Mouse (Mus musculus): ENCODE results near the gene Ift80.
"Not testable (repeated sequence)": the region's sequence is repeated elsewhere in the genome, so short reads cannot be mapped to it uniquely, and the experiment has no call there.

Gene Ift80

DNA sequence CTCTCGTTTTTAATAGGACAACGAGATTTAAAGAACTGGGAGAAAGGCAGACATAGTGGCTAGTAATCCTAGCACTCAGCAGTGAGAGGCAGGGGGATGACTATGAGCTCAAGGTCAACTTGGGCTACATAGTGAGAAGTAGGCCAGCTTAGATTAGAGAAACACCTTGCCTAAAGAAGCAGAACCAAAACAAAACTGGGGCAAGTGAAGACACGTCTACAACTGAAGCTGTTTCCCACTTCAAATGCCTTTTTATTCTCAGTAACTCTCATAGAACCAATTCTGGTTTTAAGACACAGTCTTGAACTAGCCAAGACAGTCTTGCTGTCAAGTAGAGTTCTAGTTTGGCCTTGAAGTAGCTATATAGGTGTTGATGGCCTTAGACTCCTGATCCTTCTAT is 67.7 kb downstream of the Ift80 start:
- DNase-seq (ENCODE audit: low read depth, low spot score), result no peak

- DNase-seq (ENCODE audit: low read depth, low spot score), result peak; percentile 23
Observed at GRCm38 (mm10) chr3:68935498-68935897, 68.9 kb downstream of the Ift80 start.

DNA sequence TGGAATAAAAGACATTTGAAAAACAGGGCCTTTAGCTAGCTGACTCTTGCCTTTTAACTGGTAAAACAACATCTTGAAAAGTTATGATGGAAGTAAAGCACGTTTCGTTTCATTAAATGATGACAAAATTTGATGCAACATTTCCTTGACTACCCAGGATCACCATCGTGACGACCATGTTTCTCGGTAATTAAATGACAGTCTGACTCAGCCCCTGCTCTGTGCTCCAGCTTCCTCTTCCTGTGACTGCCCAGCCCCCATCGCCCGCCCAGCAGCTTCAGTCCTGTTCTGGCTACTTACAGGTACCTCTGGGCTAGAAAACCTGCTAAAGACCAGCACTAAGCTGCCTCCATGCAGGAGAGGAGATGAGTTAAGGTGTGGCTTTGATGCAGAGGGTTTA is 70.1 kb downstream of the Ift80 start:
- DNase-seq (ENCODE audit: low read depth, low spot score), result no peak

GRCm38 (mm10) chr3:68928619-68929018 is 75.8 kb downstream of the Ift80 start:
- DNase-seq (ENCODE audit: low read depth, low spot score), result no peak

- DNase-seq (ENCODE audit: low read depth, low spot score), result no peak
Observed at GRCm38 (mm10) chr3:68907509-68907908, 96.9 kb downstream of the Ift80 start.

GRCm38 (mm10) chr3:68904902-68905778 is 99.2 kb downstream of the Ift80 start:
- DNase-seq (ENCODE audit: low read depth, low spot score), result no peak

DNA sequence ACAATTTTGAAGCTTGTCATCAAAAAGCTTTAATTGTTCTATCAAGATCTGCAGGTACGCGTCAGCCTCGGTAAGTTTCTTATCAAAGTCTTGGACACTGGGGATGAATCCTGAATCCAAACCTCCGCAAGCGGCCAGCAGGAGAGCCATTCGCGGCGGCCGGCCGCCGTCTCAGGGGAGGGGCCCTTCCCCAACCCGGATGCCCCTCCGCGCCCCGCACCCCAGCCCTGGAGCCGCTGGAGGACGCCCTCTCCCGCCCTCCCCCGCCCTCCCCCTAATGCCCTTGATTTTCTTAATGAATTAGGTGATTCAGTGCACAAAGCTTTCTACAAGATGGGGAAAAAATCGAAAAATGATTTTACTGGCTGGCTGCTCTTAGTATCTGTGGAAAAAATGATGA is 101.7 kb downstream of the Ift80 start:
- DNase-seq (ENCODE audit: low read depth, low spot score), result not testable (repeated sequence)

- DNase-seq (ENCODE audit: low read depth, low spot score), result no peak
Observed at GRCm38 (mm10) chr3:68897154-68897553, 107.2 kb downstream of the Ift80 start.

GRCm38 (mm10) chr3:68895426-68895825 is 108.9 kb downstream of the Ift80 start:
- no peak for DNase-seq (ENCODE audit: low read depth, low spot score)

DNA sequence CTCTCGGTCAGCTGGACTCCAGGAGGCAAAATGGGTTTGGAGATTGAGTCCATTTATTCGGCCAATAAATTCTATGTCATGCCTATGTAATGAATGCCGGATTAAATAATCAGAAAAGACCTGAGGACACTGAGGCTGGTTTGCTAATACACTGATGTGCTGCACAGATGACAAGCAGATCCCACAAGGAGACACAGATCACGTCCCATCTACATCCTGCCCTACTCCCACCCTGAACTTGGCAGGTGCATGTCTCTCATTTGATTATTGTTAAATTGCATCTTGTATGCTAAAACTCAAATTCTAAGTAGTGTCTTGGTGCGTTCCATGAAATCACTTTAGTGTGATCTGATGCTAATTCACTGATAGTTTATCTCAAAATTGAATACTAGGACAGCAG is 117.5 kb downstream of the Ift80 start:
- no peak for DNase-seq (ENCODE audit: low read depth, low spot score)

- DNase-seq (ENCODE audit: low read depth, low spot score), result no peak
Observed at GRCm38 (mm10) chr3:68874079-68874478, 130.3 kb downstream of the Ift80 start.

DNA sequence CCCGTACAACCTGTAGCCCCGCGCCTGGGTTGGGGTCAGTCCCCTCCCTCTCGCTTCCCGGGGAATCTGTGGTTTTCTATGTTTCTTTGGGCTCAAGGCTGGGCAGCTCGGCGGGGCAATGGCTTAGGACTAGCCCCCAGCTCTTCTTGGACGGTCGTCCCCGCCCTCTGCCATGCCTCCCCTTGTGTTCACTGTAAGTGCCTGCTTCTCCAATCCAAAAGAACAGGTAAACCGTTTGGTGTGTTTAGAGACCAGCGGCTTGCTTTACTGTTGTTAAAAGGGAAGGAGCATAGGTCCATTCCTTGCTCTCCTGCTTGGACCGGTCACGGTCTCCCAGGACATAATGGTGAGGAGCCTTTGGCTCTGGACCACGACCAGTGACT is 133.8 kb downstream of the Ift80 start:
- DNase-seq (ENCODE audit: low read depth, low spot score), result no peak

- DNase-seq (ENCODE audit: low read depth, low spot score), result peak; percentile 48
Observed at GRCm38 (mm10) chr3:68869691-68870567, 134.4 kb downstream of the Ift80 start.

DNA sequence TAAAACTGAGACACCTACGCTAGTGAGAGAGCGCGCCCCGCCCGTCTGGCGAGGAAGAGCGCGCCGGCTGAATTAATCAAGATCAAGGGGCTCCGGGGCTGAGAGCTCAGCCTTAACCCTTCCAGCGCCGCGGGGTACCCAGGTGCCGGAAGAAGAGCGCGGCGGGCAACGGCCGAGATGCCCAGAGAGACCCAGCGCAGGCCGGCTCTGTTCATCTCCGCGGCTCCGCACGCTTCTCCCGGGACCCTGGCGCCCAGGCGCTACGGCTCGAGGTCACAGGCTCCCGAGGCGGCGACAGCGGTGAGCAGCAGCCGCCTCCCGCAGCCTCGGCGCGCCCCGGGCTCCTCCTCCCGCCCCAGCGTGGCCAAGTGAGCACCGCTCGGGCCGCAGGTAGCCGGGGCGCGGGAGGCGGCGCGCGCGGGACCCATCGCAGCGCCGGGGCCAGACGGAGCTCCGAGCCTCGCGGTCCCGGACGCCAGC is 135.1 kb downstream of the Ift80 start, which contains the start of gene 1110032F04Rik:
TSS of gene 1110032F04Rik (plus strand) at position 376 of the 480 bp plus-strand sequence.
- DNase-seq (ENCODE audit: low read depth, low spot score), result no peak

- no peak for DNase-seq (ENCODE audit: low read depth, low spot score)
Observed at GRCm38 (mm10) chr3:68852414-68852813, 152.0 kb downstream of the Ift80 start.

DNA sequence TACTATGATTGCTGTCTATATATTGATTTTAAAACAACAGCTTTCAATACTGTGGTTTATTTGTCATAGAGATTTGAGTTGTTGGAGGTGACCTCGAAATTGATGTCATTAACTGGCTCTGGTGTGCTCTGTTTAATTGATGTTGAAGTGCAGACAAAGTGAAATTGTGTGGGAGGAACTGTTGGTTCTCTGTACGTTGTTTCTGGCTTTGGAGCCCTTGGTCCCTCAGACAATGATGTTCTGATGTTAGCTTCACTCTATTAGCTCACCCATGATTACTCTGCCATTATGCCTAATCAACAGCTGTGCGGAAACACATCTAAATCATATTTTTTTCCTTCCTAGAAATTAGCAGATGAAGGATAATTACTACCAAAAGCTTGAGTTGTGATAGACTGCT is 156.0 kb downstream of the Ift80 start:
- DNase-seq (ENCODE audit: low read depth, low spot score), result no peak

DNA sequence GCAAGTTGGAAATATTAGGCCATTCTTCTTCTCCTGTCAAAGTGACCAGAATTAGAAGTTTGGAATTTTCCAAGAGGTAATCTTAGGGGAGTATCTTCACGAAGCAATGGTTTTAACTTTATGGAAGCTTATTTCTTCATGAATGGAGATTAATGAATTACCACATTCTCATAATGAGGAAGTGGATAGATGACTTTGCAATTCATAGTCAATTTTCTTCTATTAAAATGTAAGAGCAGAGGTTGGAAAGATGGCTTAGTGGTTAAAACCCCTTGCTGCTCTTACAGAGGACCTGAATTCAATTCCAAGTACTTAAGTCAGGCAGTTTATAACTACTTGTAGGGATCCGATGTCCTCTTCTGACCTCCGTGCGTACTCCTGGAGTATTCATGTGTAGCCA is 160.3 kb downstream of the Ift80 start:
- no peak for DNase-seq (ENCODE audit: low read depth, low spot score)
